Mouse (Mus musculus): ENCODE measurements around the gene Bcl2a1a.
"Not testable (repeated sequence)": the region's sequence is repeated elsewhere in the genome, so short reads cannot be mapped to it uniquely, and the experiment has no call there.

DNA sequence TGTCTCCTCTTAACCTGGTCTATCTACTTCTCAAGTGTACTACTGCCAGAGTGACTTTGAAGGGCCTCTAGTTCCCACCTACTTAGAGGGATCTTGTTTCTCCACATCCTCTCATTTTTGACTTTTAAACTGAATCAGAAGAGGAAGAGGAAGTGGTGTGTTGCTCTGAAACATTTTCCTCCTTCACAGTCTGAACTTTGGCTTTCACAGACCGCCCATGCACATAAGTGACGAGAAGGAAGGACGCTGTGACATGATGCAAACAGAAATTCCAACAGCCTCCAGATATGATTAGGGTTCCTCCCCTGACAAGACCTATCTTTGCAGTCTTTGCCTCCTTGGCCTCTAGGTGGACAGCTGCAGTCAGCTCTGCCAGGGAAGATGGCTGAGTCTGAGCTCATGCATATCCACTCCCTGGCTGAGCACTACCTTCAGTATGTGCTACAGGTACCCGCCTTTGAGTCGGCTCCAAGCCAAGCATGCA lies at the start of gene Bcl2a1a:
- not testable (repeated sequence) for TF ChIP-seq CTCF (IDR thresholded peaks at IDR 0.05; ENCODE audit: control insufficient read depth, insufficient read depth, insufficient replicate concordance, low read depth, low read length); POLR2A (IDR thresholded peaks at IDR 0.05; ENCODE audit: control insufficient read depth, low read depth, low read length)
